Mouse (Mus musculus): ENCODE measurements around the gene Lrp3.

Gene Lrp3

GRCm38 (mm10) chr7:35189699-35190098 is 25.6 kb downstream of the Lrp3 start:
- DNase-seq (ENCODE audit: low read depth, low spot score), result no peak

GRCm38 (mm10) chr7:35185889-35186569 is 29.3 kb downstream of the Lrp3 start, which contains the start of gene Slc7a10:
Slc7a10 (plus strand) TSS chr7:35186385.
- DNase-seq (ENCODE audit: low read depth, low spot score), result no peak

GRCm38 (mm10) chr7:35184833-35185724 is 30.2 kb downstream of the Lrp3 start:
- DNase-seq (ENCODE audit: low read depth, low spot score), result no peak

- DNase-seq (ENCODE audit: low read depth, low spot score), result peak; percentile 65
Observed at GRCm38 (mm10) chr7:35176412-35177381, 38.6 kb downstream of the Lrp3 start.

GRCm38 (mm10) chr7:35175533-35175932 is 39.8 kb downstream of the Lrp3 start:
- DNase-seq (ENCODE audit: low read depth, low spot score), result no peak

GRCm38 (mm10) chr7:35172519-35172918 is 42.8 kb downstream of the Lrp3 start:
- no peak for DNase-seq (ENCODE audit: low read depth, low spot score)

GRCm38 (mm10) chr7:35171867-35172382 is 43.4 kb downstream of the Lrp3 start:
- DNase-seq (ENCODE audit: low read depth, low spot score), result peak; percentile 69

GRCm38 (mm10) chr7:35169341-35169740 is 46.0 kb downstream of the Lrp3 start:
- peak; percentile 61 for DNase-seq (ENCODE audit: low read depth, low spot score)

- no peak for DNase-seq (ENCODE audit: low read depth, low spot score)
Observed at GRCm38 (mm10) chr7:35167925-35168324, 47.4 kb downstream of the Lrp3 start.

GRCm38 (mm10) chr7:35166988-35167387 is 48.3 kb downstream of the Lrp3 start:
- no peak for DNase-seq (ENCODE audit: low read depth, low spot score)

GRCm38 (mm10) chr7:35164131-35164530 is 51.2 kb downstream of the Lrp3 start:
- DNase-seq (ENCODE audit: low read depth, low spot score), result no peak

GRCm38 (mm10) chr7:35163600-35163999 is 51.7 kb downstream of the Lrp3 start:
- DNase-seq (ENCODE audit: low read depth, low spot score), result no peak

- no peak for DNase-seq (ENCODE audit: low read depth, low spot score)
Observed at GRCm38 (mm10) chr7:35162443-35162842, 52.9 kb downstream of the Lrp3 start.

GRCm38 (mm10) chr7:35157512-35157911 is 57.8 kb downstream of the Lrp3 start:
- no peak for DNase-seq (ENCODE audit: low read depth, low spot score)

GRCm38 (mm10) chr7:35156561-35157477 is 58.5 kb downstream of the Lrp3 start:
- DNase-seq (ENCODE audit: low read depth, low spot score), result no peak

- DNase-seq (ENCODE audit: low read depth, low spot score), result no peak
Observed at GRCm38 (mm10) chr7:35154449-35154848, 60.8 kb downstream of the Lrp3 start.

- no peak for DNase-seq (ENCODE audit: low read depth, low spot score)
Observed at GRCm38 (mm10) chr7:35150860-35151259, 64.4 kb downstream of the Lrp3 start.
